Mouse (Mus musculus) MEL (cell line): ENCODE data around the gene Plxnc1.

Experiments used
- CHD2 ChIP-seq: IDR thresholded peaks from 2 replicates; pipeline ENCODE4 v1.6.1; 2011; ENCODE audit warnings: low read length, improper control_type of control experiment
- CTCF ChIP-seq, 3 experiments: IDR thresholded peaks in 2 of 3; conservative IDR thresholded peaks in 1 of 3; 2 replicates each; pipeline ENCODE4 v1.5.1; 2011 to 2012; ENCODE audit warnings: low read length in 3 of 3, low read depth in 2 of 3, mild to moderate bottlenecking in 2 of 3, improper control_type of control experiment in 1 of 3, inconsistent platforms in 1 of 3, mixed read lengths in 1 of 3, moderate library complexity in 1 of 3; ENCODE audit not compliant: control insufficient read depth in 1 of 3, insufficient read depth in 1 of 3, poor library complexity in 1 of 3, severe bottlenecking in 1 of 3
- ELF1 ChIP-seq: IDR thresholded peaks from 2 replicates; pipeline ENCODE4 v1.6.1; 2014; ENCODE audit warnings: low read depth, mild to moderate bottlenecking, inconsistent platforms, low read length, improper control_type of control experiment, moderate library complexity
- GATA1 ChIP-seq: IDR thresholded peaks from 2 replicates; pipeline ENCODE4 v1.6.1; 2011; ENCODE audit warnings: low read depth, low read length, improper control_type of control experiment
- HCFC1 ChIP-seq: IDR thresholded peaks from 2 replicates; pipeline ENCODE4 v1.6.1; 2012; ENCODE audit warnings: low read depth, mild to moderate bottlenecking, inconsistent platforms, low read length, improper control_type of control experiment, moderate library complexity
- MAFK ChIP-seq: IDR thresholded peaks from 2 replicates; pipeline ENCODE4 v1.6.1; 2011; ENCODE audit warnings: low read depth, mild to moderate bottlenecking, low read length, improper control_type of control experiment, borderline replicate concordance
- MYC ChIP-seq: IDR thresholded peaks from 2 replicates; pipeline ENCODE4 v1.6.1; 2011; ENCODE audit warnings: low read depth, mild to moderate bottlenecking, low read length, improper control_type of control experiment, moderate library complexity
- POLR2A ChIP-seq, 2 experiments: IDR thresholded peaks; 2 replicates each; pipeline ENCODE4 v1.6.1; 2011 to 2012; ENCODE audit warnings: low read length in 2 of 2, mild to moderate bottlenecking in 2 of 2, control low read depth in 1 of 2, improper control_type of control experiment in 1 of 2, low read depth in 1 of 2, moderate library complexity in 1 of 2; ENCODE audit not compliant: control insufficient read depth in 1 of 2, insufficient read depth in 1 of 2, poor library complexity in 1 of 2
- TCF12 ChIP-seq: IDR thresholded peaks from 2 replicates; pipeline ENCODE4 v1.6.1; 2014; ENCODE audit warnings: low read depth, mild to moderate bottlenecking, inconsistent platforms, low read length, improper control_type of control experiment, moderate library complexity
- USF2 ChIP-seq, 2 experiments: IDR thresholded peaks; 2 replicates each; pipeline ENCODE4 v1.6.1; 2011 to 2012; ENCODE audit warnings: improper control_type of control experiment in 2 of 2, low read length in 2 of 2, borderline replicate concordance in 1 of 2, inconsistent platforms in 1 of 2, low read depth in 1 of 2, mild to moderate bottlenecking in 1 of 2; ENCODE audit not compliant: insufficient read depth in 1 of 2
- ZC3H11A ChIP-seq: IDR thresholded peaks from 2 replicates; pipeline ENCODE4 v1.6.1; 2012; ENCODE audit warnings: low read depth, mild to moderate bottlenecking, inconsistent platforms, low read length, improper control_type of control experiment
- ZKSCAN1 ChIP-seq: IDR thresholded peaks from 2 replicates; pipeline ENCODE4 v1.6.1; 2012; ENCODE audit warnings: low read depth, mild to moderate bottlenecking, inconsistent platforms, low read length, improper control_type of control experiment, moderate library complexity
- ZNF384 ChIP-seq: IDR thresholded peaks from 2 replicates; pipeline ENCODE4 v1.6.1; 2012; ENCODE audit warnings: low read depth, mild to moderate bottlenecking, inconsistent platforms, low read length, improper control_type of control experiment

GRCm38 (mm10) chr10:94793914-94794313 lies 150.7 kb downstream of the Plxnc1 start:
- TF ChIP-seq CTCF (IDR thresholded peaks at IDR 0.05 in 2 of 3, conservative IDR thresholded peaks at IDR 0.05 in 1 of 3; ENCODE audit: control insufficient read depth in 1 of 3, insufficient read depth in 1 of 3, low read depth in 2 of 3, low read length in 3 of 3, poor library complexity in 1 of 3, severe bottlenecking in 1 of 3) (no peak), ZKSCAN1 (no peak), GATA1 (no peak), ZC3H11A (no peak), ELF1 (no peak), MYC (no peak), CHD2 (no peak), POLR2A (IDR thresholded peaks at IDR 0.05; ENCODE audit: control insufficient read depth in 1 of 2, insufficient read depth in 1 of 2, low read depth in 1 of 2, low read length in 2 of 2, poor library complexity in 1 of 2) (no peak), HCFC1 (no peak), MAFK (no peak), ZNF384 (no peak), USF2 (IDR thresholded peaks at IDR 0.05; ENCODE audit: borderline replicate concordance in 1 of 2, insufficient read depth in 1 of 2, low read depth in 1 of 2, low read length in 2 of 2) (no peak), TCF12 (no peak)
